Mouse (Mus musculus): ENCODE data around the gene Slc22a28. TPM values are rescaled to one million over a fixed set of nuclear protein-coding genes. Genes with fewer than 3 reads are reported as not detected.
"Not testable (repeated sequence)": the region's sequence is repeated elsewhere in the genome, so short reads cannot be mapped to it uniquely, and the experiment has no call there.

Slc22a28 gene
- total RNA-seq (2021), result not detected
- polyA plus RNA-seq (2012; rRNA removed), result 0.09 TPM in 1 of 2 replicates, not detected in the other
- long read RNA-seq, result 0 reads

DNA sequence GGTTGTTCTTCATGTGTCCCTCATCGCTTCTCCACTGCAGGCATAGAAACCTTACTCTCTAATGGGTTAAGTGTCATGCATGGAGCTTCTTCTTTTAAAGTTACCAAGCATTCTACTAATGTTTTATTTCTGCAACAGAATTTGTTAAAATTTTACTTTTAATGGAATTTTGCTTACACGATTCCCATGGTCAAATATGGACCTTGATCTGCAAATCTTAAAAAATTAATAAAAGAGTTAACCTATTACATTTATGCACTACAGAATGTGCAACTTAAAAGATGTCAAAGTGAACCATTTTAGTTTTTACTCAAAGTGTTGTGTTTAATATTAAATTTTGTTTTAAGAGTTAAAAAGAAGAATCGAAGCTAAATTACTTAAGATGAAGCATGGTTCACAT lies at the start of gene Slc22a28:
Gene Slc22a28 (minus strand): TSS at position 102 of the 400 bp plus-strand sequence.
- H3K4me3 ChIP-seq; H3K79me2 ChIP-seq (replicated peaks; ENCODE audit: control insufficient read depth, insufficient read depth, low read length); intact Hi-C loops (cut with DNase I); H3K9ac ChIP-seq (ENCODE audit: low read depth, low read length); H3K27ac ChIP-seq; H3K4me1 ChIP-seq (ENCODE audit: control insufficient read depth, insufficient read depth, low read length); DNase-seq; H3K27me3 ChIP-seq (ENCODE audit: control insufficient read depth, insufficient read depth, low read length); H3K36me3 ChIP-seq (ENCODE audit: control insufficient read depth, insufficient read depth, low read length): not testable (repeated sequence)
- WGBS, result 81% methylated on average over 2 of the region's 3 CpGs

DNA sequence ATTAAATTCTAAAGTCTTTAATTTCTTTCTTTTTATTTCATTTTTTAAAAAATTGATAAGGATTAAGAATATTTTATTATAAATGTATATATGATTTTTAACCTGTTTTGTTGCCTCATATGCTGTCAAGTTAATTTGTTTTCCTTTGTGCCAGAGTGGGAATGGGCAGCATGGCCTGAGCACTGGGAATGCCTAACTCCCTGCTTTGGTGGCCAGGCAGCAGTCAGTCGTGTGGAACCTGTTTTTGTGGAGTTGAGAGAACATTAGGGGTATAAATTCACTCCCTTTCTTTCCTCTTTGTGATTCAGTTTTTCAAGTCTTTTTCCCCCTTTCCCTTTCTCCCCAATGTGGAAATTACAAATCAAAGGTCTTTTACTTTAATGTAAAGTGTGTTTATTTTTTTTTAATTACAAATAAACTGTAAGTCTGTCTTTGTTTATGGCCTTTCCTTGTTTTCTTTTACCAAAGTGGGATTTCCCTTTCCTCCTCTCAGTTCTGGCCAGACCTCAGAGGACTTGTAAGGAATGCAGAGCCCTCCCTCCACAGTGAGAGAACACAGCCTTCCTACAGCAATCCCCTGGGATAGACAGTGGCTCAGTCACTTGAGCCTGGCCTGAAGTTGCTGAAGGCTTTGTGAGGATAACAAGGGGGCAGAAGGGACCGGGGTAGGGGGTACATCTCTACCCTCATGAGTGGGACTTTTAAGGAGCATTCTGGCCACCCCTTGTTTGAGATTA lies 17.2 kb upstream of the Slc22a28 start:
- WGBS, result 40% methylated on average over 2 of the region's 2 CpGs
- H3K79me2 ChIP-seq (replicated peaks; ENCODE audit: control insufficient read depth, insufficient read depth, low read length), result no peaks in the 10 kb centered on the region
- intact Hi-C loops (cut with DNase I), result no loop called here

DNA sequence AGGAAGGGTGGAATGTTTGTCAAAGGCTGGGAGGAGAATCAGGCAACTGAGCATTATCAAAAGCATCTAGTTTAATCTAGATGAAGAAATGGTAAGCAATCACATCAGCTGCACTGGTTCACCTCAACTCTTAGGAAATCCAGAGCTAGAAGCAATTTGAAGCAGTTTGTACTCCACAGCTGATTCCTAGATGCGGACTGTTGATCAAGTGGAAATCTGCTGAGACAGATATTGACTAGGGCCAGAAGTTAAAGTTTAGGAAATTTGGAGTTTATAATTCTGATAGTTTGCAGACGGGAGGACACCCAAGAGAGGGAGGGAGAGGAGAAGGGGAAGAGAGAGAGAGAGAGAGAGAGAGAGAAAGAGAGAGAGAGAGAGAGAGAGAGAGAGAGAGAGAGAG lies 10.9 kb upstream of the Slc22a28 start:
- H3K27ac ChIP-seq; DNase-seq; H3K9ac ChIP-seq (ENCODE audit: low read depth, low read length); H3K36me3 ChIP-seq (ENCODE audit: control insufficient read depth, insufficient read depth, low read length); H3K79me2 ChIP-seq (replicated peaks; ENCODE audit: control insufficient read depth, insufficient read depth, low read length); H3K27me3 ChIP-seq (ENCODE audit: control insufficient read depth, insufficient read depth, low read length); H3K4me1 ChIP-seq (ENCODE audit: control insufficient read depth, insufficient read depth, low read length); intact Hi-C loops (cut with DNase I); H3K4me3 ChIP-seq: not testable (repeated sequence)
- WGBS, result 65% methylated on average over 2 of the region's 2 CpGs

More for the DNA sequence above, 17.2 kb upstream of the Slc22a28 start:
- Histone ChIP-seq H3K27me3 (ENCODE audit: control insufficient read depth, insufficient read depth, low read length) (no peaks in the 10 kb centered on the region), H3K4me1 (ENCODE audit: control insufficient read depth, insufficient read depth, low read length) (no peaks in the 10 kb centered on the region), H3K27ac (no peak overlapping the region), H3K36me3 (ENCODE audit: control insufficient read depth, insufficient read depth, low read length) (no peaks in the 10 kb centered on the region), H3K4me3 (no peak overlapping the region), H3K9ac (ENCODE audit: low read depth, low read length) (no peak overlapping the region)
- no peak for TF ChIP-seq CTCF (IDR thresholded peaks at IDR 0.05)
- no peak for TF ChIP-seq POLR2A (IDR thresholded peaks at IDR 0.05; ENCODE audit: insufficient read depth, low read depth, low read length)
- no peak for TF ChIP-seq EP300 (IDR thresholded peaks at IDR 0.05; ENCODE audit: insufficient read depth, low read depth, low read length)
- no peak for DNase-seq

DNA sequence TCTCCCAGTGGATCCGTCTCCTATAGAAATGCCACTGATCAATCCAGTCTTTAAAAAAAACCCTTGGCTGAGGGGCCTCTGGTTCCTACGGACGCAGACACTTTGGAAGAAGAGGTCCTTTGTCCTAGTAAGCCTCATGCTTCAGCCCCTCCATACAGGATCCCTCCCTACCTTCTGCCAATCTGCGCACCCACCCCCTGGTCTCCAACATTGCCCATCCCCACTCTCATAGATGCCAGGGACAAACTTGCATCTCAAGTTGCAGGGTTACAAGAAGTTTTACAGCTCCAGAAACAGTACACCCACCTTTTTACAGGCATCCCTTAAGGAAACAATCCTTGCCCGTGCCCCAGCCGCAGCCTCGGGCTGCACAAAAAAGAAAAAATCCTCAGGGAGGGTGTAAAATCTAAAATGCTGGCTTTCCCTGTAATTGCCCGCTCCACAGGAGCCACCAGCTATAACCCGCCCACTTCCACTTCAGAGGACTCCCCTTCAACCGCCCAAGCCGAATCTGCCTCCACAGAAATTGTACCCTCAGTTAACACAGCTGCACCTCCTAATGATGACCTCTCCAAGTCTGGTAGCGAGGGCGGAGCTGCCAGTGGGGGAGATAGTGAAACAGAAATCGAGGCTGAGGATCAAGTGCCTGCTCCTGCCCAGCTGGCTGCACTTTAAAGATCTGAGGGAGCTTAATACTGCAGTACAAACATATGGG lies 2.5 kb upstream of the Slc22a28 start:
- H3K27ac ChIP-seq; H3K27me3 ChIP-seq (ENCODE audit: control insufficient read depth, insufficient read depth, low read length); DNase-seq; H3K9ac ChIP-seq (ENCODE audit: low read depth, low read length); H3K79me2 ChIP-seq (replicated peaks; ENCODE audit: control insufficient read depth, insufficient read depth, low read length); H3K36me3 ChIP-seq (ENCODE audit: control insufficient read depth, insufficient read depth, low read length); H3K4me1 ChIP-seq (ENCODE audit: control insufficient read depth, insufficient read depth, low read length); intact Hi-C loops (cut with DNase I); H3K4me3 ChIP-seq: not testable (repeated sequence)
- WGBS, result 66% methylated on average over 14 of the region's 14 CpGs

DNA sequence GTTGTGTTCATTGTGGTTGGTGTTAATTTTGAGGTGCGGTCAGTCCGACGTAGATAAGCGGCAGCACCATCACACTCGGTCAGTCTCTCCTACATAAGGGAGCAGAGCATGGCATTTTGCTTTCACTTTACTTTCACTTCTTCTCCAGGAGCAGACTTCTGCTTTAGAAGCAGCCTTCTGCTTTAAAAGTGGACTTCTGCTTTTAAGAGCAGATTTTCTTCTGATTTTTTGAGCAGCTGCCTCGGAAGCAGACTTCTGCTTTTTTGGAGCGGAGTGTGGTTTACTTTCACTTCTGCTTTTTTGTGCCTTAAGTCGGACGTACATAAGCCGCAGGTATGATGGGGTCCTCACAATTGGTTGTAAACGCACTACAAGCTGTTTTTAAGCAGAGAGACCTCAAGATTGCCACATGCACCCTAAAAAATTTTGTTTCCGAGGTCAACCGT lies 111.9 kb downstream of the Slc22a28 start:
- WGBS, result 80% methylated on average over 13 of the region's 13 CpGs

DNA sequence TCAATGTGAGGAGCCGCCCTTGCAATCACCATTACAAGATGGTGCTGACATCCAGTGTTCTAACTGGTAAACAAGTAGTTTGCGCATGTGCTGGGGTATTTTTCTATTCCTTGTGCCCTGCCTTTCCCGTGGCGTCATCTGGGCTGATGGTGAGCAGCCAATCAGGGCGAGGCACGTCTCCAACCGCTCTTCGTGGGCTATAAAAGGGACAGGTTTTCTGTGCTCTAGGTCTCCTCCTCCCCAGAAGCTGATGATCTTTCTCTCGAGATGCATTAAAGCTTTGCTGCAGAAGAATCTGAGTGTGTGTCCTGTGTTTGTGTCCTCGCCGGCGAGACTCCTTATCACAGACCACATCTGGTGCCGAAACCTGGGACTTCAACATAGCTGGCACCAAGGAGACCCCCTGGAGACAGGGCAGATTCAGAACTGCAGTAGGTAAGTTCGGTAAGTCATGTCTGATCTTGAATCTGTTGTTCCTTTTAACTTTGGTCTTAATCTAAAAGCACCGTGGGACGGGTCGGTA lies 112.4 kb downstream of the Slc22a28 start:
- DNase-seq; H3K79me2 ChIP-seq (replicated peaks; ENCODE audit: control insufficient read depth, insufficient read depth, low read length); intact Hi-C loops (cut with DNase I); H3K36me3 ChIP-seq (ENCODE audit: control insufficient read depth, insufficient read depth, low read length); H3K27me3 ChIP-seq (ENCODE audit: control insufficient read depth, insufficient read depth, low read length); H3K4me1 ChIP-seq (ENCODE audit: control insufficient read depth, insufficient read depth, low read length); H3K4me3 ChIP-seq; H3K9ac ChIP-seq (ENCODE audit: low read depth, low read length); H3K27ac ChIP-seq: not testable (repeated sequence)
- WGBS, result 80% methylated on average over 17 of the region's 17 CpGs

More for the DNA sequence above, 111.9 kb downstream of the Slc22a28 start:
- Histone ChIP-seq H3K4me3 (no peak overlapping the region), H3K36me3 (ENCODE audit: control insufficient read depth, insufficient read depth, low read length) (no peaks in the 10 kb centered on the region), H3K27me3 (ENCODE audit: control insufficient read depth, insufficient read depth, low read length) (no peaks in the 10 kb centered on the region), H3K79me2 (replicated peaks; ENCODE audit: control insufficient read depth, insufficient read depth, low read length) (no peaks in the 10 kb centered on the region), H3K4me1 (ENCODE audit: control insufficient read depth, insufficient read depth, low read length) (no peaks in the 10 kb centered on the region), H3K9ac (ENCODE audit: low read depth, low read length) (no peak overlapping the region), H3K27ac (no peak overlapping the region)
- intact Hi-C loops (cut with DNase I), result no loop called here
- peak in 1 of 2 experiments; percentile 59 for DNase-seq
- no peak for TF ChIP-seq CTCF (IDR thresholded peaks at IDR 0.05)
- no peak for TF ChIP-seq EP300 (IDR thresholded peaks at IDR 0.05; ENCODE audit: insufficient read depth, low read depth, low read length)
- no peak for TF ChIP-seq POLR2A (IDR thresholded peaks at IDR 0.05; ENCODE audit: insufficient read depth, low read depth, low read length)

DNA sequence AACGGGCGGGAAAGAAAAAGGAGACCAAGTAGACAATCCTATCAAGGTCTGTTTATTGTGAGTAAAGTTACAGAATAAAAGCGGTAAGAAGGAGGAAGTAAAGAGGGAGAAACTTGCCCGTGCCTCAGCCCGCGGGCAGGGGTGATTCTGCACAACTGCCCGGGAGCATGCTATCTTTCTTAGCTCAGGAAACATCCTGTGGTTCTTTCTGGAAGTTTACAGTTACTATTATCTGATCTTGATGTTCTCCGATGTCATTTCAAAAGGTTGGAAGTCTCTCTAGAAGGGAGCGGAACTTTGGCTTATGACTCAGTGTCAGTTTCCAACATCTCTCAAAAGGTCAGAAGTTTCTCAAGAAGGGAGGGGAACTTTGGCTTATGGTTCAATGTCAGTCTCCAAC lies 113.2 kb downstream of the Slc22a28 start:
- H3K27me3 ChIP-seq (ENCODE audit: control insufficient read depth, insufficient read depth, low read length); H3K9ac ChIP-seq (ENCODE audit: low read depth, low read length); H3K79me2 ChIP-seq (replicated peaks; ENCODE audit: control insufficient read depth, insufficient read depth, low read length); H3K4me1 ChIP-seq (ENCODE audit: control insufficient read depth, insufficient read depth, low read length); H3K4me3 ChIP-seq; intact Hi-C loops (cut with DNase I); H3K27ac ChIP-seq; H3K36me3 ChIP-seq (ENCODE audit: control insufficient read depth, insufficient read depth, low read length): not testable (repeated sequence)
- WGBS, result 83% methylated on average over 9 of the region's 9 CpGs
- DNase-seq, result peak in 1 of 2 experiments; percentile 8
